Mouse (Mus musculus): ENCODE data around the gene Lrig1. TPM values are rescaled to one million over a fixed set of nuclear protein-coding genes. Genes with fewer than 3 reads are reported as not detected.

The Lrig1 gene
- polyA plus RNA-seq, 1 experiment: 3.0 TPM

- H3K27ac ChIP-seq (ENCODE audit: control insufficient read depth, insufficient read depth, low read depth, low read length, poor library complexity): no peak overlapping the region
- 80% methylated on average over 5 of the region's 5 CpGs for WGBS
- H3K4me3 ChIP-seq (replicated peaks; ENCODE audit: control insufficient read depth, low read depth, low read length): no peak overlapping the region
- TF ChIP-seq CTCF (IDR thresholded peaks at IDR 0.05; ENCODE audit: control insufficient read depth, insufficient read depth, low read length): no peak
- TF ChIP-seq POLR2A (IDR thresholded peaks at IDR 0.05; ENCODE audit: borderline replicate concordance, control insufficient read depth, low read depth, low read length): no peak
- no peaks in the 10 kb centered on the region for H3K4me1 ChIP-seq (ENCODE audit: control insufficient read depth, insufficient read depth, low read length)
Measured at GRCm38 (mm10) chr6:94624543-94624942, 75.4 kb downstream of the Lrig1 start.

GRCm38 (mm10) chr6:94622983-94623382, 77.0 kb downstream of the Lrig1 start:
- Histone ChIP-seq H3K4me3 (replicated peaks; ENCODE audit: control insufficient read depth, low read depth, low read length) (no peak overlapping the region), H3K27ac (ENCODE audit: control insufficient read depth, insufficient read depth, low read depth, low read length, poor library complexity) (no peak overlapping the region), H3K4me1 (ENCODE audit: control insufficient read depth, insufficient read depth, low read length) (no peaks in the 10 kb centered on the region)
- TF ChIP-seq POLR2A (IDR thresholded peaks at IDR 0.05; ENCODE audit: borderline replicate concordance, control insufficient read depth, low read depth, low read length) (no peak), CTCF (IDR thresholded peaks at IDR 0.05; ENCODE audit: control insufficient read depth, insufficient read depth, low read length) (peak; percentile 70)
- WGBS: 85% methylated on average over 4 of the region's 4 CpGs

- TF ChIP-seq POLR2A (IDR thresholded peaks at IDR 0.05; ENCODE audit: borderline replicate concordance, control insufficient read depth, low read depth, low read length) (no peak), CTCF (IDR thresholded peaks at IDR 0.05; ENCODE audit: control insufficient read depth, insufficient read depth, low read length) (no peak)
- H3K4me3 ChIP-seq (replicated peaks; ENCODE audit: control insufficient read depth, low read depth, low read length): no peak overlapping the region
- no peak overlapping the region for H3K27ac ChIP-seq (ENCODE audit: control insufficient read depth, insufficient read depth, low read depth, low read length, poor library complexity)
- WGBS: 76% methylated on average over 9 of the region's 9 CpGs
- no peaks in the 10 kb centered on the region for H3K4me1 ChIP-seq (ENCODE audit: control insufficient read depth, insufficient read depth, low read length)
Measured at GRCm38 (mm10) chr6:94620801-94621301, 79.1 kb downstream of the Lrig1 start.

GRCm38 (mm10) chr6:94620287-94620686, 79.7 kb downstream of the Lrig1 start:
- no peak overlapping the region for H3K27ac ChIP-seq (ENCODE audit: control insufficient read depth, insufficient read depth, low read depth, low read length, poor library complexity)
- TF ChIP-seq POLR2A (IDR thresholded peaks at IDR 0.05; ENCODE audit: borderline replicate concordance, control insufficient read depth, low read depth, low read length) (no peak), CTCF (IDR thresholded peaks at IDR 0.05; ENCODE audit: control insufficient read depth, insufficient read depth, low read length) (no peak)
- no peaks in the 10 kb centered on the region for H3K4me1 ChIP-seq (ENCODE audit: control insufficient read depth, insufficient read depth, low read length)
- 89% methylated on average over 6 of the region's 6 CpGs for WGBS
- H3K4me3 ChIP-seq (replicated peaks; ENCODE audit: control insufficient read depth, low read depth, low read length): no peak overlapping the region

- 89% methylated on average over 5 of the region's 5 CpGs for WGBS
- TF ChIP-seq CTCF (IDR thresholded peaks at IDR 0.05; ENCODE audit: control insufficient read depth, insufficient read depth, low read length) (no peak), POLR2A (IDR thresholded peaks at IDR 0.05; ENCODE audit: borderline replicate concordance, control insufficient read depth, low read depth, low read length) (no peak)
- H3K27ac ChIP-seq (ENCODE audit: control insufficient read depth, insufficient read depth, low read depth, low read length, poor library complexity): no peak overlapping the region
- no peak overlapping the region for H3K4me3 ChIP-seq (replicated peaks; ENCODE audit: control insufficient read depth, low read depth, low read length)
- H3K4me1 ChIP-seq (ENCODE audit: control insufficient read depth, insufficient read depth, low read length): no peaks in the 10 kb centered on the region
Measured at GRCm38 (mm10) chr6:94618671-94619070, 81.3 kb downstream of the Lrig1 start.

- WGBS: 87% methylated on average over 4 of the region's 4 CpGs
- Histone ChIP-seq H3K27ac (ENCODE audit: control insufficient read depth, insufficient read depth, low read depth, low read length, poor library complexity) (no peak overlapping the region), H3K4me1 (ENCODE audit: control insufficient read depth, insufficient read depth, low read length) (no peaks in the 10 kb centered on the region), H3K4me3 (replicated peaks; ENCODE audit: control insufficient read depth, low read depth, low read length) (no peak overlapping the region)
- TF ChIP-seq CTCF (IDR thresholded peaks at IDR 0.05; ENCODE audit: control insufficient read depth, insufficient read depth, low read length) (no peak), POLR2A (IDR thresholded peaks at IDR 0.05; ENCODE audit: borderline replicate concordance, control insufficient read depth, low read depth, low read length) (no peak)
Measured at GRCm38 (mm10) chr6:94615936-94616335, 84.0 kb downstream of the Lrig1 start.

GRCm38 (mm10) chr6:94614346-94614745, 85.6 kb downstream of the Lrig1 start:
- Histone ChIP-seq H3K4me3 (replicated peaks; ENCODE audit: control insufficient read depth, low read depth, low read length) (no peak overlapping the region), H3K27ac (ENCODE audit: control insufficient read depth, insufficient read depth, low read depth, low read length, poor library complexity) (no peak overlapping the region), H3K4me1 (ENCODE audit: control insufficient read depth, insufficient read depth, low read length) (no peaks in the 10 kb centered on the region)
- TF ChIP-seq CTCF (IDR thresholded peaks at IDR 0.05; ENCODE audit: control insufficient read depth, insufficient read depth, low read length): no peak
- no peak for TF ChIP-seq POLR2A (IDR thresholded peaks at IDR 0.05; ENCODE audit: borderline replicate concordance, control insufficient read depth, low read depth, low read length)
- 90% methylated on average over 6 of the region's 6 CpGs for WGBS

GRCm38 (mm10) chr6:94613235-94613895, 86.6 kb downstream of the Lrig1 start:
- Histone ChIP-seq H3K4me1 (ENCODE audit: control insufficient read depth, insufficient read depth, low read length) (no peaks in the 10 kb centered on the region), H3K27ac (ENCODE audit: control insufficient read depth, insufficient read depth, low read depth, low read length, poor library complexity) (no peak overlapping the region), H3K4me3 (replicated peaks; ENCODE audit: control insufficient read depth, low read depth, low read length) (no peak overlapping the region)
- 63% methylated on average over 6 of the region's 6 CpGs for WGBS
- no peak for TF ChIP-seq POLR2A (IDR thresholded peaks at IDR 0.05; ENCODE audit: borderline replicate concordance, control insufficient read depth, low read depth, low read length)
- TF ChIP-seq CTCF (IDR thresholded peaks at IDR 0.05; ENCODE audit: control insufficient read depth, insufficient read depth, low read length): no peak

All from bone marrow, adult 2 months (tissue).